Mouse (Mus musculus) ES-Bruce4 (cell line): ENCODE results near the gene Angptl4.

ENCODE experiments used
- CTCF ChIP-seq: IDR thresholded peaks from one replicate; pipeline ENCODE4 v1.8.1; 2011; ENCODE audit warnings: low read depth, low read length
- EP300 ChIP-seq: IDR thresholded peaks from 2 replicates; pipeline ENCODE4 v1.6.1; 2011; ENCODE audit warnings: low read depth, low read length; ENCODE audit not compliant: insufficient read depth
- POLR2A ChIP-seq: IDR thresholded peaks from one replicate; pipeline ENCODE4 v1.8.1; 2011; ENCODE audit warnings: low read length; ENCODE audit not compliant: insufficient read depth

DNA sequence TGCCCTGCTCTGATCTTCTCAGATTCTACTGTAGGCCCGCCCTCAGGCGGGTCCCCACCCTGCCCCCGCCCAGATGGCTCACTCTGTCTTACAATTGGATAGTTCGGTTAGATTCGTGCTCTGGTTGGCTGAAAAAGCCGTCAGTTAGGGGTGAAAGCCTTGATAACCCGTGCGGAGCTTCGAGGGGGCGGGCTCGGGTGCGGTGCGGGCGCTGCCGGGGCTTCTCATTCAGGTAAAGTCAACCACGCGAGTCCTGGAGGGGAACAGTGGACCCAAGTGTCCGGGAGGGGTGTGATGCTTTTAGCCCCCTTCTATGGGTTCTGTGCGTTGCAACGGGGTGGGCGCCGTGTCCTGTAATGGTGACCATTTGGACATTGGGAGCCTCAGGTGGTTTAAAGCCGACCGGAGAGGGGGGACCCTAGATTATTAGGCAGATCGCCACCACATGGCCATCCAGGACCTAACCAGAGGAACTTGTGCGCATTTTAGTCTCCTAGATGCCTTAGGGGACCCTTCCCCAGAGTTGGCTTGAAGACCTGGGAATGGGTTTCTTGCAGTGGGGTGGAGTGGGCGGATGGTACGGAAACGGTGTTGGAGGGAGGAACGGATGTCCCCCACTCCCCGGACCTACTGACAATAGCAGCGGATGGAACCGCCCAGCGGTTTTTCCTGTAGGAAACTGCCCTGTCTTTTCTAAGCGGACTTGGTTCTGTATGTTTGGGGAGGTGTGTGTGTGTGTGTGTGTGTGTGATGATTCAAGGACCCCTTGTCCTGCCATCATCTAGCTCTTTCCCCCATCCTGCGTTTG lies 28.9 kb upstream of the Angptl4 start, which contains the start of gene Kank3:
- TF ChIP-seq POLR2A, result peak; percentile 74
- no peak for TF ChIP-seq EP300
- TF ChIP-seq CTCF, result no peak
